Comparison of ENCODE assay signal across 8 mouse cellular contexts in genomic region chr3:31309371-31309933, GRCm38 (mm10). TPM values are rescaled to one million over a fixed set of nuclear protein-coding genes. Genes with fewer than 3 reads are reported as not detected.
DNase-seq lines count a peak whose midpoint lies in the region; ATAC-seq and TF ChIP-seq lines count a peak whose summit lies in the region.

No protein-coding gene starts in this region.

- no peak for TF ChIP-seq CTCF in cerebellum, adult 2 months (IDR thresholded peaks at IDR 0.05; ENCODE audit: borderline replicate concordance, insufficient read depth, low read depth, low read length)
- TF ChIP-seq CTCF in forebrain, postnatal 0 days (IDR thresholded peaks at IDR 0.05; ENCODE audit: low read depth): 0 out of 2 replicates have a peak, but pooled peaks have one; percentile 1

- no peaks in the 10 kb centered on the region for H3K36me3 ChIP-seq in heart, embryonic 13.5 days
- H3K36me3 ChIP-seq in forebrain, postnatal 0 days (ENCODE audit: insufficient read depth): no peaks in the 10 kb centered on the region
- H3K36me3 ChIP-seq in limb, embryonic 10.5 days: no peaks in the 10 kb centered on the region

- peaks cover 51% of the 10 kb centered on the region for H3K27me3 ChIP-seq in heart, embryonic 13.5 days (replicated peaks)
- no peaks in the 10 kb centered on the region for H3K27me3 ChIP-seq in cerebellum, adult 2 months (ENCODE audit: control insufficient read depth, insufficient read depth, low read length)
- H3K27me3 ChIP-seq in forebrain, postnatal 0 days (ENCODE audit: insufficient read depth, low read length): no peaks in the 10 kb centered on the region
- peaks cover 44% of the 10 kb centered on the region for H3K27me3 ChIP-seq in limb, embryonic 10.5 days (ENCODE audit: low read depth, poor library complexity, severe bottlenecking)

- peak overlapping the region; percentile 39 for H3K4me3 ChIP-seq in heart, embryonic 13.5 days
- peak overlapping the region; percentile 85 for H3K4me3 ChIP-seq in cerebellum, adult 2 months (replicated peaks; ENCODE audit: insufficient read depth, low read depth, low read length)
- H3K4me3 ChIP-seq in forebrain, postnatal 0 days (ENCODE audit: low read depth, low read length): peak overlapping the region; percentile 61
- peak overlapping the region; percentile 34 for H3K4me3 ChIP-seq in limb, embryonic 10.5 days

- WGBS in heart, embryonic 13.5 days: 2% methylated on average over 36 of the region's 36 CpGs
- under 1% methylated on average over 36 of the region's 36 CpGs for WGBS in cerebellum, adult 2 months
- under 1% methylated on average over 36 of the region's 36 CpGs for WGBS in forebrain, postnatal 0 days
- WGBS in limb, embryonic 10.5 days: 1% methylated on average over 36 of the region's 36 CpGs

- peaks cover 8% of the 10 kb centered on the region; the same call in 1 of the 2 replicates for H3K4me1 ChIP-seq in heart, embryonic 13.5 days
- H3K4me1 ChIP-seq in cerebellum, adult 2 months (ENCODE audit: control insufficient read depth, insufficient read depth, low read length): peaks cover 8% of the 10 kb centered on the region; the same call in 1 of the 2 replicates
- H3K4me1 ChIP-seq in forebrain, postnatal 0 days (ENCODE audit: insufficient read depth): peaks cover 6% of the 10 kb centered on the region
- H3K4me1 ChIP-seq in limb, embryonic 10.5 days: peaks cover 12% of the 10 kb centered on the region

- H3K9ac ChIP-seq in heart, embryonic 13.5 days: no peak overlapping the region
- H3K9ac ChIP-seq in forebrain, postnatal 0 days: peak overlapping the region; percentile 79

- ATAC-seq in heart, embryonic 13.5 days (ENCODE audit: extremely low read depth, insufficient number of reproducible peaks, low FRiP score, low TSS enrichment): no peak
- peak; percentile 73 for ATAC-seq in forebrain, postnatal 0 days

- peak; percentile 33; the same call in 1 of the 2 replicates for TF ChIP-seq POLR2A in cerebellum, adult 2 months (IDR thresholded peaks at IDR 0.05; ENCODE audit: borderline replicate concordance, insufficient read depth, low read length)

- peak overlapping the region; percentile 62 for H3K4me2 ChIP-seq in heart, embryonic 13.5 days
- H3K4me2 ChIP-seq in forebrain, postnatal 0 days (ENCODE audit: low read depth): peak overlapping the region; percentile 78

- intact Hi-C loops in heart, postnatal 36 days (cut with DNase I): no loop called here

- DNase-seq in heart, postnatal 36 days: no peak
- DNase-seq in cerebellum, adult 2 months: peak; percentile 86 to 87
- peak; percentile 63 for DNase-seq in forebrain, postnatal 0 days
- DNase-seq in limb, embryonic 10.5 days (ENCODE audit: low spot score): no peak
- peak; percentile 38 for DNase-seq in right cerebral cortex, postnatal 14 days
- DNase-seq in ovary, postnatal 36 days (ENCODE audit: low spot score): no peak
- DNase-seq in c-Kit-positive CD71-positive TER-119-positive erythroid progenitor cells, embryonic 14.5 days (ENCODE audit: low spot score): no peak

- H3K9me3 ChIP-seq in heart, embryonic 13.5 days: no peaks in the 10 kb centered on the region
- no peaks in the 10 kb centered on the region for H3K9me3 ChIP-seq in forebrain, postnatal 0 days (ENCODE audit: low read length)
- no peaks in the 10 kb centered on the region for H3K9me3 ChIP-seq in limb, embryonic 10.5 days (replicated peaks)

- no peak overlapping the region for H3K27ac ChIP-seq in heart, embryonic 13.5 days (replicated peaks)
- H3K27ac ChIP-seq in cerebellum, adult 2 months (ENCODE audit: insufficient read depth, low read length): peak overlapping the region; percentile 89
- peak overlapping the region; percentile 85 for H3K27ac ChIP-seq in forebrain, postnatal 0 days (ENCODE audit: low read depth, low read length)
- H3K27ac ChIP-seq in limb, embryonic 10.5 days: no peak overlapping the region

RNA-seq across cellular contexts. Expression of gene Slc7a14, which starts 0.7 kb away (rescaled TPM):
- 0.51 and 0.52 TPM in 2 replicates for polyA plus RNA-seq in heart, embryonic 13.5 days (2015; fragmentation: Nextera tagmentation; extraction: Ambion mirVana)
- total RNA-seq in heart, postnatal 36 days (2021): under 1 TPM; 0.03 to 0.11 TPM
- 29.4 and 30.0 TPM in 2 replicates for polyA plus RNA-seq in cerebellum, adult 2 months (2012; rRNA removed)
- total RNA-seq in forebrain, postnatal 0 days (2014; rRNA removed): 12.7 and 20.3 TPM in 2 replicates
- 3.2 and 5.7 TPM in 2 replicates for polyA plus RNA-seq in forebrain, postnatal 0 days (2015; fragmentation: Nextera tagmentation; extraction: Ambion mirVana)
- 0.09 and 0.15 TPM in 2 replicates for polyA plus RNA-seq in limb, embryonic 10.5 days (2016; fragmentation: Nextera tagmentation; extraction: Ambion mirVana)

Comparison
In these comparisons a context has a peak if more than half of its experiments do, and no peak if none do; other contexts are left out.
1. H3K27ac ChIP-seq: peak in cerebellum, adult 2 months (single experiment) and forebrain, postnatal 0 days (single experiment); none in heart, embryonic 13.5 days (single experiment) and limb, embryonic 10.5 days (single experiment).
2. H3K4me3 ChIP-seq: peak in every context shown above with its lines; median percentile 85 in cerebellum, adult 2 months; 61 in forebrain, postnatal 0 days; 39 in heart, embryonic 13.5 days; 34 in limb, embryonic 10.5 days.
3. DNase-seq: peak in cerebellum, adult 2 months (2 of 2), forebrain, postnatal 0 days (single experiment) and right cerebral cortex, postnatal 14 days (single experiment); none in heart, postnatal 36 days (0 of 2), limb, embryonic 10.5 days (single experiment), ovary, postnatal 36 days (single experiment) and c-Kit-positive CD71-positive TER-119-positive erythroid progenitor cells, embryonic 14.5 days (single experiment).